Mouse (Mus musculus): ENCODE results near the gene Ggta1. TPM values are rescaled to one million over a fixed set of nuclear protein-coding genes. Genes with fewer than 3 reads are reported as not detected.
A peak's percentile ranks its signal among the peaks of the same experiment; 100 is the strongest.
"Not testable (repeated sequence)": the region's sequence is repeated elsewhere in the genome, so short reads cannot be mapped to it uniquely, and the experiment has no call there.

The Ggta1 gene
- polyA plus RNA-seq, 1 experiment from 2014 or later: 6.4 TPM

GRCm38 (mm10) chr2:35465677-35466076 lies 2.6 kb upstream of the Ggta1 start:
- peaks cover 23% of the 10 kb centered on the region; the same call in 1 of the 2 replicates for H3K4me1 ChIP-seq
- ATAC-seq (ENCODE audit: low FRiP score): no peak
- no peaks in the 10 kb centered on the region for H3K9me3 ChIP-seq (replicated peaks)
- H3K36me3 ChIP-seq: no peaks in the 10 kb centered on the region
- peaks cover 7% of the 10 kb centered on the region; the same call in 1 of the 2 replicates for H3K27me3 ChIP-seq
- no peak overlapping the region for H3K4me3 ChIP-seq
- H3K27ac ChIP-seq: no peak overlapping the region
- H3K4me2 ChIP-seq (replicated peaks): no peak overlapping the region
- no peak overlapping the region for H3K9ac ChIP-seq

DNA sequence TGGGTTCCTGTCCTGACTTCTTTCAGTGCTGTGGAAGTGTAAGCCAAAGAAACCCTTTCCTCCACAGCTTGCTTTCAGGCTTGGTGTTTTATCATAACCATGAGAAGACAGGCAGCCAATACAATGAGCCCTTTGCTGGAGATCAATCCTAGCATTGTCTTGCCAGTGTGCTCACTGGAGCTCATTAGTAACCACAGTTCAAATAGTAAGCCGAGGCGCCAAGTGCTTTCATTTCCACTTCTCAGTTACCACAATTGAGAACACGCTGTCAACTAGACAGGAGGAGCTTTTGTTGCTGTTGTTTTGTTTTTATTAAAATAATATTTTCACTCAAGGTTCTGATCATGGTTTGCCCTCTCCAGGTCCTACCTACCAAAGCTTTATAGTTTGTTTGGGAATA lies 1.5 kb upstream of the Ggta1 start:
- 52% methylated on average over 3 of the region's 3 CpGs for WGBS
- Histone ChIP-seq H3K9me3 (replicated peaks) (no peaks in the 10 kb centered on the region), H3K4me1 (peaks cover 23% of the 10 kb centered on the region; the same call in 1 of the 2 replicates), H3K4me2 (replicated peaks) (no peak overlapping the region), H3K9ac (no peak overlapping the region), H3K27ac (no peak overlapping the region), H3K4me3 (no peak overlapping the region), H3K27me3 (peaks cover 12% of the 10 kb centered on the region; the same call in 1 of the 2 replicates), H3K36me3 (no peaks in the 10 kb centered on the region)
- ATAC-seq (ENCODE audit: low FRiP score): no peak

- no peak overlapping the region for H3K9ac ChIP-seq
- ATAC-seq (ENCODE audit: low FRiP score): no peak
- H3K4me1 ChIP-seq: peaks cover 23% of the 10 kb centered on the region; the same call in 1 of the 2 replicates
- H3K27me3 ChIP-seq: peaks cover 12% of the 10 kb centered on the region; the same call in 1 of the 2 replicates
- no peak overlapping the region for H3K4me2 ChIP-seq (replicated peaks)
- 57% methylated on average over 7 of the region's 7 CpGs for WGBS
- H3K36me3 ChIP-seq: no peaks in the 10 kb centered on the region
- no peak overlapping the region for H3K4me3 ChIP-seq
- no peak overlapping the region for H3K27ac ChIP-seq
- H3K9me3 ChIP-seq (replicated peaks): no peaks in the 10 kb centered on the region
These were observed 1.1 kb upstream of the Ggta1 start for GRCm38 (mm10) chr2:35464089-35464534.

DNA sequence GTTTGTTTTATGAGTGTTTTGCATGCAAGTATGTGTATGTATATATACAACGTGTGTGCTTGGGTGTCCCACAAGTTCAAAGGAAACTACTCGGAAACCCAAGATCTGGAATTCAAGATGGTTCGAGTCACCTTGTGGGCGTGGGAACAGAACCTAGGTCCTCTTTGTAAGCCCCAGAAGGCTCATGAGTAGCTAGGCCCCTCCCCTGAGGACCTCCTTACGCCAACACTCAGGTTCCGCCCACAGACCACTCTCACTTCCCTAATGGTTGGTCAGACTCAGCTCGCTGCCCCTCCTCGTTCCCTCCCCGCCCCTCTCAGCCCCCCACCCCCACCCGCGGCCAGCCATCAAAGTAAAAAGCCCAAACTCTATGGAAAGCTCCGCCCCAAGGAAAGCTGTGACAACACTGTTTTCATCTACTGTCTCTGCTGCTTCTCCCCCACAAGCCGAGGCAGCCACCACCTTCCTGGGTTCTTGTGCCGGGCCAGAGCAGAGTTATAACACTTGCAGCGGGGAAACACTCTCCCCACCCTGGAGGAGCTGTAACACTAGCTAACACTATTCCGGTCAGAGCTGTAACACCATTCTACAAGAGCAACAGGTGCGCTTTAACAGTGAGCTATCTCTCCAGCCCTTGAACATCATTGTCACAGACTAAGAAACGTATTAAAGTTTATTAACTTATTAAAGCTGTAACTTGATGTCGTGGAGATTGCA lies 499 bp upstream of the Ggta1 start:
- Histone ChIP-seq H3K4me3 (no peak overlapping the region), H3K4me2 (replicated peaks) (peak overlapping the region; percentile 36), H3K4me1 (peaks cover 23% of the 10 kb centered on the region; the same call in 1 of the 2 replicates), H3K27ac (no peak overlapping the region), H3K9me3 (replicated peaks) (no peaks in the 10 kb centered on the region), H3K36me3 (no peaks in the 10 kb centered on the region), H3K9ac (no peak overlapping the region), H3K27me3 (peaks cover 12% of the 10 kb centered on the region; the same call in 1 of the 2 replicates)
- no peak for ATAC-seq (ENCODE audit: low FRiP score)
- 14% methylated on average over 19 of the region's 19 CpGs for WGBS

DNA sequence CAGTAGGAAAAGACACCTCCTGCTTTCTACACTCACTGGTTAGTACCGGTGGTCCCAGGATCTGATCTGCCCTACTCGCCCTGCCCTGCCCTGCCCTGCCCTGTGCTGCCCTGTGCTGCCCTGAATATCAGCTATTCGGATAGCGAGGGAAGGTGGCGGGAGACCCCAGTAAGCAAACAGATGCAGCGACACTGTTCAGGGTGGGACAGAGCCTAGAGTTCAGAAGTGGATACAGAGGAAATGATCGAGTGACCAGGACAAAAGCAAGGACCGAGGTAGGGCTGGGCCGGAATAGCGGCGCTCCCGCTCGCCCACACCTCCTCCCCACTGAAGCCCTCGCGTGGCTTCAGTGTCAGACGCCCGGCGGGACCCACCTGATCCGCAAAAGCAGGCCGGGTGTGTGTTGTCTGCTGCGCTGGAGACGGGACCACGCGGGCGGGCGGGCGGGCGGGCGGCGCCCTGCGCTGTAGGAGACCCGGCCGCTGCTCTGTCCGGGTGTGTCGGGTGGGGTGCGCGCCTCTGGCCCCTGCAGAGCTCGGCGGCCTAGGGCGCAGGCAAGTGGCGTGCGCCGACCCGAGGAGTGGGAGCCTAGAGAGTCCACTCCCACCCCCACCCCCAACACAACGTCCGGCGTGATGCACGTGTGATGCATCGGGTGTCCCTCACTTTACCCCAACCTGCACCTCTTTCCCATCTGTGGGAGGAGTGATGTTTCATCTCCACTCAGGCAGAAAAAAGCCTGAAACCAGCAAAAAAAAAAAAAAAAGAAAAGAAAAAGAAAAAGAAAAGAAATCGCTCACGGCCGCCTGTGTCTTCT lies 852 bp downstream of the Ggta1 start:
- H3K4me3 ChIP-seq: peak overlapping the region; percentile 50
- peak; percentile 60 for ATAC-seq (ENCODE audit: low FRiP score)
- H3K36me3 ChIP-seq: no peaks in the 10 kb centered on the region
- WGBS: under 1% methylated on average over 50 of the region's 52 CpGs
- peaks cover 23% of the 10 kb centered on the region; the same call in 1 of the 2 replicates for H3K4me1 ChIP-seq
- H3K9me3 ChIP-seq (replicated peaks): no peaks in the 10 kb centered on the region
- peaks cover 12% of the 10 kb centered on the region; the same call in 1 of the 2 replicates for H3K27me3 ChIP-seq
- peak overlapping the region; percentile 64 for H3K9ac ChIP-seq
- peak overlapping the region; percentile 86 for H3K4me2 ChIP-seq (replicated peaks)
- H3K27ac ChIP-seq: no peak overlapping the region

- H3K27ac ChIP-seq: no peak overlapping the region
- whole genome bisulfite sequencing: 3% methylated on average over 20 of the region's 20 CpGs
- peaks cover 12% of the 10 kb centered on the region; the same call in 1 of the 2 replicates for H3K27me3 ChIP-seq
- no peaks in the 10 kb centered on the region for H3K36me3 ChIP-seq
- no peaks in the 10 kb centered on the region for H3K9me3 ChIP-seq (replicated peaks)
- H3K4me3 ChIP-seq: peak overlapping the region; percentile 50
- no peak for ATAC-seq (ENCODE audit: low FRiP score)
- peak overlapping the region; percentile 64; the same call in 1 of the 2 replicates for H3K9ac ChIP-seq
- H3K4me1 ChIP-seq: peaks cover 23% of the 10 kb centered on the region; the same call in 1 of the 2 replicates
- H3K4me2 ChIP-seq (replicated peaks): peak overlapping the region; percentile 86
These were observed 1.7 kb downstream of the Ggta1 start for GRCm38 (mm10) chr2:35461131-35461947.

- no peak overlapping the region for H3K9ac ChIP-seq
- 24% methylated on average over 6 of the region's 6 CpGs for WGBS
These were observed 2.6 kb downstream of the Ggta1 start for GRCm38 (mm10) chr2:35460378-35460880.

DNA sequence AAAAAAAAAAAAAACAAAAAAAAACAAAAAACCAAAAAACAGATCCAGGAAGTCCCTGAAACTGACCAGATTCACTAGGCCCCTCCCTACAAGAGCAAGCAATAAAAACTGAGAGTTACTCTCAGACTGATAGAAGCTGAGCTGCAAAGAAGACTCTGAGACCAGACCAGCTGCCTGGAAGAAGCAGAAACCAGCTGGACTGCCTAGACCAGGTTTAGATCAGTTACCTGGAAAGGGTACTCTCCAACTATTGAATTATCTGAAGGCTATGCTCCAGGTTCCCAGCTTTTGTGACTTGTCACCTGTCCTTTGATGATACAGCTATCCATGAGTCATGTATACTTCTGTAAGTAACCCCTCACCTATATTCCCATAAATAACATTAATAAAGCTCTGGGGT lies 3.7 kb downstream of the Ggta1 start:
- no peak for ATAC-seq (ENCODE audit: low FRiP score)
- Histone ChIP-seq H3K27me3 (peaks cover 12% of the 10 kb centered on the region; the same call in 1 of the 2 replicates), H3K36me3 (no peaks in the 10 kb centered on the region), H3K4me3 (no peak overlapping the region), H3K27ac (no peak overlapping the region), H3K4me1 (peaks cover 23% of the 10 kb centered on the region; the same call in 1 of the 2 replicates), H3K4me2 (replicated peaks) (no peak overlapping the region), H3K9ac (no peak overlapping the region), H3K9me3 (replicated peaks) (no peaks in the 10 kb centered on the region)

More at GRCm38 (mm10) chr2:35460378-35460880, 2.6 kb downstream of the Ggta1 start:
- Histone ChIP-seq H3K4me2 (replicated peaks) (peak overlapping the region; percentile 86), H3K27ac (no peak overlapping the region), H3K9me3 (replicated peaks) (no peaks in the 10 kb centered on the region), H3K4me1 (peaks cover 23% of the 10 kb centered on the region; the same call in 1 of the 2 replicates), H3K4me3 (no peak overlapping the region; the same call in 1 of the 2 replicates), H3K27me3 (peaks cover 12% of the 10 kb centered on the region; the same call in 1 of the 2 replicates), H3K36me3 (no peaks in the 10 kb centered on the region)
- no peak for ATAC-seq (ENCODE audit: low FRiP score)

GRCm38 (mm10) chr2:35458421-35458820 lies 4.6 kb downstream of the Ggta1 start:
- 57% methylated on average over 4 of the region's 4 CpGs for WGBS
- Histone ChIP-seq H3K36me3 (no peaks in the 10 kb centered on the region), H3K27me3 (peaks cover 11% of the 10 kb centered on the region; the same call in 1 of the 2 replicates), H3K4me1 (peaks cover 15% of the 10 kb centered on the region; the same call in 1 of the 2 replicates), H3K27ac (no peak overlapping the region), H3K4me2 (replicated peaks) (no peak overlapping the region), H3K4me3 (no peak overlapping the region), H3K9ac (no peak overlapping the region), H3K9me3 (replicated peaks) (no peaks in the 10 kb centered on the region)
- ATAC-seq (ENCODE audit: low FRiP score): no peak

GRCm38 (mm10) chr2:35453736-35454135 lies 9.3 kb downstream of the Ggta1 start:
- Histone ChIP-seq H3K9ac (no peak overlapping the region), H3K27ac (no peak overlapping the region), H3K4me3 (no peak overlapping the region), H3K36me3 (no peaks in the 10 kb centered on the region), H3K4me2 (replicated peaks) (no peak overlapping the region), H3K27me3 (no peaks in the 10 kb centered on the region), H3K9me3 (replicated peaks) (no peaks in the 10 kb centered on the region), H3K4me1 (0 out of 2 replicates have a peak, but pooled peaks cover 2% of the 10 kb centered on the region)
- ATAC-seq (ENCODE audit: low FRiP score): no peak
- WGBS: 84% methylated on average over 3 of the region's 3 CpGs

DNA sequence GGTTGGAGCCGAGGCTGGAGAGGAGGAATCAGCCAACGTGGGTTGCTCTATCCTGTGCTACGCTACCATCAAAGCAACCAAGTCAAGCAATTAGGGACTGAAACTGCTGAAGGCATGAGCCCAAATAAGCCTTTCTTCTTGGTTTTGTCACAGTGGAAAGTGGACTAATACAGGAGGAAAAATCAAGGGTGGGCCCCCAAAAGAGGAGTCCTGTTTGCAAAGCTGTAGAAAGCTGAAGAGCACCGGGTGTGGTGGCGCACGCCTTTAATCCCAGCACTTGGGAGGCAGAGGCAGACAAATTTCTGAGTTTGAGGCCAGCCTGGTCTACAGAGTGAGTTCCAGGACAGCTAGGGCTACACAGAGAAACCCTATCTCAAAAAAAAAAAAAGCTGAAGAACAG lies 10.3 kb downstream of the Ggta1 start:
- not testable (repeated sequence) for H3K27ac ChIP-seq, H3K36me3 ChIP-seq
- 98% methylated on average over 6 of the region's 6 CpGs for WGBS

More for the DNA sequence above, 10.3 kb downstream of the Ggta1 start:
- not testable (repeated sequence) for H3K27me3 ChIP-seq; H3K4me3 ChIP-seq; H3K9ac ChIP-seq; H3K4me1 ChIP-seq; ATAC-seq (ENCODE audit: low FRiP score); H3K4me2 ChIP-seq (replicated peaks); H3K9me3 ChIP-seq (replicated peaks)
